Mouse (Mus musculus): ENCODE data around the gene Lmtk2.

DNA sequence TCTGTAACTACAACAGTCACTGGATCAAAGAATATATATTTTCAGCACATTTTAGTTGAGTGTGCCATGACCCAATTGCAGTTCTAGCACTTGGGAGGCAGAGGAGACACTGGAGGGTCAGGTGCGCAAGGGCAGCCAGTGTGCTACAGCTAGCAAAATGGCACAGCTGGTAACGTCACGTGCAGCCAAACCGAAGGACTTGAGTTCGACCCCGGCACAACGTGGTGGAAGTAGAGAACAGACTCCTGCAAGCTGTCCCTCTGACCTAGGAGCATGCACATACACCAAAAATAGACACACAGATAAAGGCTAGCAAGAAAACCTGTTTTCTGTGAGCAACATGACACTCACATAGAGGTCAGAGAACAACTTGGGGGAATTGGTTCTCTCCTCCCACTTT lies 89.1 kb downstream of the Lmtk2 start:
- TF ChIP-seq CTCF (conservative IDR thresholded peaks at IDR 0.05; ENCODE audit: low read length): no peak
- TF ChIP-seq POU5F1 (IDR thresholded peaks at IDR 0.05; ENCODE audit: borderline replicate concordance, low read length): no peak
- TF ChIP-seq NANOG (IDR thresholded peaks at IDR 0.05; ENCODE audit: borderline replicate concordance, low read length): no peak
